Mouse (Mus musculus): ENCODE measurements around the gene Zfp30.

Gene Zfp30

DNA sequence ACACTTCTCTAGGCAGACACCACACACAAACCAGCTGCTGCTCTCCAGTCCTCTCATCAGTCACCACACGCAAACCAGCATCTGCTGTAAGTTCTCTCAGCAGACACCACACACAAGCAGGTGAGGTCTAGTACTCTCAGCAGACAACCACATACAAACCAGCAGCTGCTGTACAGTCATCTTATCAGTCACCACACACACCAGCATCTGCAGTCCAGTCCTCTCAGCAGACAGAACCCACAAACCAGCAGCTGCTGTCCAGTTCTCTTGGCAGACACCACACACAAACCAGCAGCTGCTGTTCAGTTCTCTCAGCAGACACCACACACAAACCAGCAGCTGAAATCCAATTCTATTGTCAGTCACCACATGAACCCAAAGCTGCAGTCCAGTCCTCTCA, 53.0 kb downstream of the Zfp30 start:
- DNase-seq (ENCODE audit: low spot score) = no peak

DNA sequence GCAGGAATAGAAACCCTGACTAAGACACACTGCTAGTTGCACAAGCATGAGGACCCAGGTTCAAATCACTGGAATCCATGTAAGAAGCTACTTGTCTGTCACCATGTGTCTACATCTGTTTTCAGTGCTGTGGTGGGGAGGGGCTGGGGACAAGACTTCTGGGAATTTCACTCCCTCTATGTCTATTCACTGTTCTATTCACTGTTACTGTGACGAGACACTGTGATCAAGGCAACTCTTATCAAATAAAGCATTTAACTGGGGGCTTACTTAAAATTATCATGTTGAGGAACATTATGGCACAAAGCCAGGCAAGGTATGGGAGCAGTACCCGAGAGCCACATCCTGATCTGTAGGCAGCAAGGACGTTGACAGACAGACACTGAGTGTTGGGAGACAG, 55.5 kb downstream of the Zfp30 start:
- no peak for DNase-seq (ENCODE audit: low spot score)

DNA sequence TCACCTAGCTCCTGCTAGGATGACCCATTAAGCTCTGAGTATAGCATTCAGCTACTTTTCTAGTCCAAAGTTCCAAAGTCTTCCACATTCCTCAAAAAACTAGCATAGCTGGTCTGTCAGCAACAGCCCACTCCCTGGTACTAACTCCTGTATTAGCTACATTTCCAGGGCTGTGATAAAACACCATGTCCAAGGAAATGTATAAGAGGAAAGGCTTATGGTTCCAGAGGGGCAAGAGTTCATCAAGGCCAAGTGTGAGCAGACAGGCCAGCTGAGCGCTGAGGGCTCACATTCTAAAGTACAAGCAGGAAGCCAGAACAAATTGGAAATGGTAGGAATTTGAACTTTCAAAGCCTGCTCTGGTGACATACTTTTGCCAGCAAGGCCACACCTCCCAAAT, 58.3 kb downstream of the Zfp30 start:
- no peak for DNase-seq (ENCODE audit: low spot score)

Measured in embryo, embryonic 10 days (tissue).